Mouse (Mus musculus): ENCODE results near the gene Cox11. TPM values are rescaled to one million over a fixed set of nuclear protein-coding genes. Genes with fewer than 3 reads are reported as not detected.

Cox11 gene
- polyA plus RNA-seq, 1 experiment = 3.7 TPM

GRCm38 (mm10) chr11:90687460-90688416 is 49.8 kb downstream of the Cox11 start, which contains the start of gene Tom1l1:
Tom1l1 (minus strand) TSS chr11:90688366.
- peak within 1 kb of the TSS; percentile 79 for H3K4me3 ChIP-seq (replicated peaks)
- peaks cover 6% of the 10 kb centered on the region; the same call in 1 of the 2 replicates for H3K9me3 ChIP-seq (ENCODE audit: control insufficient read depth, low read length)
- H3K36me3 ChIP-seq (ENCODE audit: control insufficient read depth) = peaks cover 37% of the 10 kb centered on the region
- TF ChIP-seq GATA1 (IDR thresholded peaks at IDR 0.05; ENCODE audit: low read length) (no peak), TAL1 (IDR thresholded peaks at IDR 0.05; ENCODE audit: low read length) (no peak)
- peaks cover 64% of the 10 kb centered on the region for H3K4me1 ChIP-seq (ENCODE audit: control insufficient read depth)
- peaks cover 18% of the 10 kb centered on the region for H3K27me3 ChIP-seq (ENCODE audit: control insufficient read depth)

- Histone ChIP-seq H3K27me3 (ENCODE audit: control insufficient read depth) (peaks cover 38% of the 10 kb centered on the region), H3K36me3 (ENCODE audit: control insufficient read depth) (peaks cover 11% of the 10 kb centered on the region), H3K4me1 (ENCODE audit: control insufficient read depth) (peaks cover 49% of the 10 kb centered on the region), H3K9me3 (ENCODE audit: control insufficient read depth, low read length) (peaks cover 6% of the 10 kb centered on the region; the same call in 1 of the 2 replicates), H3K4me3 (replicated peaks) (no peak overlapping the region)
- TF ChIP-seq TAL1 (IDR thresholded peaks at IDR 0.05; ENCODE audit: low read length) = no peak
- no peak for TF ChIP-seq GATA1 (IDR thresholded peaks at IDR 0.05; ENCODE audit: low read length)
Measured at GRCm38 (mm10) chr11:90690361-90690760, 52.4 kb downstream of the Cox11 start.

- TF ChIP-seq TAL1 (IDR thresholded peaks at IDR 0.05; ENCODE audit: low read length) (no peak), GATA1 (IDR thresholded peaks at IDR 0.05; ENCODE audit: low read length) (no peak)
- peaks cover under 1% of the 10 kb centered on the region; the same call in 1 of the 2 replicates for H3K9me3 ChIP-seq (ENCODE audit: control insufficient read depth, low read length)
- H3K4me1 ChIP-seq (ENCODE audit: control insufficient read depth) = peaks cover 30% of the 10 kb centered on the region
- no peak overlapping the region for H3K4me3 ChIP-seq (replicated peaks)
- no peaks in the 10 kb centered on the region for H3K36me3 ChIP-seq (ENCODE audit: control insufficient read depth)
- peaks cover 40% of the 10 kb centered on the region for H3K27me3 ChIP-seq (ENCODE audit: control insufficient read depth)
Measured at GRCm38 (mm10) chr11:90694206-90694605, 56.2 kb downstream of the Cox11 start.

Other genes starting within 250 kb of the Cox11 start
- 0.01 and 0.20 TPM in 2 replicates for gene Hlf, start 247.3 kb upstream of the Cox11 start, polyA plus RNA-seq (2012)
- gene Stxbp4, start 89 bp upstream of the Cox11 start, polyA plus RNA-seq (2012) = 0.13 and 0.15 TPM in 2 replicates
- 1.2 and 1.3 TPM in 2 replicates for gene Tom1l1, start 50.2 kb downstream of the Cox11 start, polyA plus RNA-seq (2012)

Data from erythroblast, embryonic 14.5 days (primary cell).